Mouse (Mus musculus) kidney, postnatal 0 days (tissue): ENCODE measurements at regions not wholly inside any gene's neighbourhood (a gene's known extent, or its start where the extent isn't known, plus 50 kb on each side); places are given as distances from the start of the nearest gene placed in this dataset.
A peak's percentile ranks its signal among the peaks of the same experiment; 100 is the strongest.

Experiments used
- ATAC-seq: fragments of 200-750 bp; cut with Nextera tagmentation; replicated peaks from 2 replicates; pipeline ENCODE4 v1.8.0; 2017; ENCODE audit warnings: low read depth, moderate number of reproducible peaks, moderate TSS enrichment, moderate library complexity; ENCODE audit not compliant: low FRiP score
- DNase-seq: peaks from one replicate; pipeline ENCODE4 v3.0.0-alpha.2; 2016; ENCODE audit warnings: low spot score
- H3K27ac ChIP-seq: fragments of 300-500 bp; sonication (generic); 2 replicates; pipeline ENCODE4 v1.5.1; 2014; ENCODE audit warnings: mild to moderate bottlenecking
- H3K27me3 ChIP-seq: fragments of 300-500 bp; sonication (generic); 2 replicates; pipeline ENCODE4 v1.6.1; 2014; ENCODE audit warnings: low read length, mixed read lengths; ENCODE audit not compliant: insufficient read depth
- H3K36me3 ChIP-seq: fragments of 300-500 bp; sonication (generic); 2 replicates; pipeline ENCODE4 v1.6.1; 2014; ENCODE audit warnings: low read length, mixed read lengths; ENCODE audit not compliant: insufficient read depth
- H3K4me1 ChIP-seq: fragments of 300-500 bp; sonication (generic); replicated peaks from 2 replicates; pipeline ENCODE4 v1.6.1; 2014; ENCODE audit warnings: antibody characterized with exemption, low read length, mixed read lengths; ENCODE audit not compliant: insufficient read depth
- H3K4me2 ChIP-seq: fragments of 300-500 bp; sonication (generic); 2 replicates; pipeline ENCODE4 v1.6.1; 2014; ENCODE audit warnings: mild to moderate bottlenecking, low read length, moderate library complexity, mixed read lengths
- H3K4me3 ChIP-seq: fragments of 300-500 bp; sonication (generic); replicated peaks from 2 replicates; pipeline ENCODE4 v1.5.1; 2014; ENCODE audit warnings: low read depth, low read length
- H3K9ac ChIP-seq: fragments of 300-500 bp; sonication (generic); 2 replicates; pipeline ENCODE4 v1.6.1; 2014; ENCODE audit warnings: low read depth, low read length
- H3K9me3 ChIP-seq: fragments of 300-500 bp; sonication (generic); replicated peaks from 2 replicates; pipeline ENCODE4 v1.6.1; 2016; ENCODE audit warnings: low read length, inconsistent platforms, mixed read lengths
- CTCF ChIP-seq: IDR thresholded peaks from 2 replicates; pipeline ENCODE4 v1.5.1; 2016; ENCODE audit warnings: antibody characterized with exemption, low read depth, mild to moderate bottlenecking, moderate library complexity
- WGBS: fragments of 180-500 bp; shearing (Covaris S2); extraction: QIAGEN DNeasy Blood & Tissue Kit; methylation state at CpG from one replicate; pipeline ENCODE4 v1.1.7; 2014; 5-methylcytosine and 5-hydroxymethylcytosine counted together

GRCm38 (mm10) chr9:50032322-50033158 is 233.8 kb upstream of the Ncam1 start:
- no peaks in the 10 kb centered on the region for H3K36me3 ChIP-seq
- DNase-seq (peak; percentile 73), ATAC-seq (no peak)
- H3K9ac ChIP-seq = no peak overlapping the region
- H3K27me3 ChIP-seq = no peaks in the 10 kb centered on the region
- no peak overlapping the region for H3K4me3 ChIP-seq
- no peaks in the 10 kb centered on the region for H3K9me3 ChIP-seq
- no peak overlapping the region for H3K27ac ChIP-seq
- WGBS = 34% methylated on average over 9 of the region's 9 CpGs
- H3K4me1 ChIP-seq = peaks cover 14% of the 10 kb centered on the region
- no peak overlapping the region for H3K4me2 ChIP-seq
- TF ChIP-seq CTCF = no peak

DNA sequence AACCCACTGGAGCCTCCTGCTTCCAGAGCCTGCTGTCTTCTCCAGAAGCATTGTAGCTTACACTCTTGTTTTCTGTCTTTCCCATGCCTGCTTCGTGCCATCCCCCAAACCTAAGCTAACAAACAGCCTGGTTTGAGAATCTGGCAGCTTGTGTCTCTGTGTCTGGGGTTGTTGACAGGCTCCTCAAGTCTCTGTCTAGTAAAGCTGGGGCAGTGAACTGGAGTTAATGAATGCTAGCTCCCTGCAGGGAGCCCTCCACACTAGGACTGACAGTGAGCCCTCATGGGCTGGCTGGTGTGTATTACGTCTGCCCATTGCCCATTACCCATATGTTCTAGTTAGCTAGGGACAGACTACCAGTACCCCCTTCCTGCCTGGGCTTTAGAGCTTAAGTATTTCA is 232.6 kb upstream of the Ncam1 start:
- Histone ChIP-seq H3K9ac (no peak overlapping the region), H3K27me3 (no peaks in the 10 kb centered on the region), H3K4me1 (peaks cover 14% of the 10 kb centered on the region), H3K36me3 (no peaks in the 10 kb centered on the region), H3K4me3 (no peak overlapping the region), H3K4me2 (no peak overlapping the region), H3K9me3 (no peaks in the 10 kb centered on the region), H3K27ac (no peak overlapping the region)
- DNase-seq = no peak
- no peak for TF ChIP-seq CTCF
- 59% methylated on average over 2 of the region's 2 CpGs for WGBS
- 0 out of 2 replicates have a peak, but pooled peaks have one; percentile 40 for ATAC-seq

DNA sequence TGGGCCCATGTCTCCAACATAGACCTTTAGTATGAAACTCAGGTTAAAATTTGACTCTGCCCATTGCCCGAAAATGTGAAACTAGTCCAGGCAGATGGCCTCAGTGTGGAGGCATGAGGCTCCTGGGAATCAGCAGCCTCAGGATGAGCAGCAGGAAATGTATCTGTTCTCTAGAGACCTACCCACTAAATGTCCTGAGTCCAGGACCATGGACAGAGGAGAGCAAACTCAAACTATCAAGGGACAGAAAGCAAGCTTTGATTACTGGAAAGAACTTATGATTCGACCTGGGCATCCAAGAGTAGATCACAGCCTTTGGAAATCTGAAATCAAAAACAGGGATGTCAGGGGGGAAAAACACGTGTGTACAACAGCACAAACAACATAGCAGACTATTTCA is 230.3 kb upstream of the Ncam1 start:
- Histone ChIP-seq H3K4me3 (no peak overlapping the region), H3K27ac (no peak overlapping the region), H3K36me3 (no peaks in the 10 kb centered on the region), H3K9me3 (no peaks in the 10 kb centered on the region), H3K9ac (no peak overlapping the region), H3K27me3 (no peaks in the 10 kb centered on the region), H3K4me2 (no peak overlapping the region), H3K4me1 (peaks cover 14% of the 10 kb centered on the region)
- ATAC-seq = no peak
- 40% methylated on average over 3 of the region's 3 CpGs for WGBS
- peak; percentile 79 for DNase-seq
- no peak for TF ChIP-seq CTCF

DNA sequence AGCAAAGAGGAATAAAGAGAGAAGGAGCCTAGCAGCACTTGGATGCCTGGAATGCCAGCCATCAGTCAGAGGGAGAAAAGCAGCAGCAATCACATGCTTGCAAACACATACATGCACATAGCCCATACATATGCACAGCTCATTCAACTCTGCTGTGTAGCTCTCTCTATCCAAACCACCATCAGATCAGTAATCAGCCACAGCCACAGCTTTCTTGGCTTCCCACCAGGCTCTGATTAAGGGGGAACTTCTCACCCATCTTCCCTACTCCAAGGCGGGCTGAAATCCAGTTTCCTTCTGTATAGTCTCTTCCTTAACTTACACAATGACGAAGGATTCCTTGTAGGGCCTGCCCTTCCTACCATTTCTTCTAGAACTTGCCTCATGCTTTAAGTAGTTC is 229.8 kb upstream of the Ncam1 start:
- no peak overlapping the region for H3K4me3 ChIP-seq
- no peak overlapping the region for H3K9ac ChIP-seq
- WGBS = 85% methylated on average over 2 of the region's 2 CpGs
- no peaks in the 10 kb centered on the region for H3K27me3 ChIP-seq
- peaks cover 10% of the 10 kb centered on the region for H3K4me1 ChIP-seq
- no peak for DNase-seq
- no peaks in the 10 kb centered on the region for H3K36me3 ChIP-seq
- no peak overlapping the region for H3K27ac ChIP-seq
- no peaks in the 10 kb centered on the region for H3K9me3 ChIP-seq
- ATAC-seq = no peak
- no peak for TF ChIP-seq CTCF
- H3K4me2 ChIP-seq = no peak overlapping the region

GRCm38 (mm10) chr9:50024820-50025219 is 226.1 kb upstream of the Ncam1 start:
- H3K4me3 ChIP-seq = no peak overlapping the region
- H3K4me1 ChIP-seq = no peaks in the 10 kb centered on the region
- H3K36me3 ChIP-seq = no peaks in the 10 kb centered on the region
- no peak overlapping the region for H3K4me2 ChIP-seq
- no peak overlapping the region for H3K9ac ChIP-seq
- no peaks in the 10 kb centered on the region for H3K27me3 ChIP-seq
- WGBS = 76% methylated on average over 6 of the region's 6 CpGs
- ATAC-seq = no peak
- DNase-seq = no peak
- H3K9me3 ChIP-seq = no peaks in the 10 kb centered on the region
- H3K27ac ChIP-seq = no peak overlapping the region
- TF ChIP-seq CTCF = no peak

DNA sequence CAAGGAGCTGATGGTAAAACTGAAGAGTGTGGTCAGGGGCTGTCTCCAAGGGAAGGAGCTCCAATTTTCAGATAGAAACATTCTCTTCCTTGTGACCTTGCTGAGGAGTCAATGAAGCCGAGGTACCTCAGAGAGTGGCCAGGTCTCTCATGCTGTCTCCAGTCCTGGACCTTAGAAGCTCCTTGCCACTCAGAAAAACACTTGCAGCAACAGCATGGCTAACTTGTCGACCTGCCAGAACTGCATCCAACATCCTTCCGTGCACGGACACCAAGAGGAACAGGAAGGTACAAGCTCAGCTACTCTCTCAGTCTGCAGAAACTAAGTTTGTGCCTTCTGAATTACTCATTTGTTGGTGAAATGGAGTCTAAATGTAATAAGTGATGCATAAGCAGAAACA is 214.9 kb upstream of the Ncam1 start:
- Histone ChIP-seq H3K4me2 (no peak overlapping the region), H3K36me3 (no peaks in the 10 kb centered on the region)

More for the DNA sequence above, 214.9 kb upstream of the Ncam1 start:
- ATAC-seq (no peak), DNase-seq (no peak)
- Histone ChIP-seq H3K27me3 (no peaks in the 10 kb centered on the region), H3K27ac (no peak overlapping the region), H3K4me1 (no peaks in the 10 kb centered on the region), H3K9ac (no peak overlapping the region), H3K4me3 (no peak overlapping the region), H3K9me3 (no peaks in the 10 kb centered on the region)
- no peak for TF ChIP-seq CTCF
- 67% methylated on average over 4 of the region's 4 CpGs for WGBS
